In genomic region chr2:160740521-160741156, GRCm38 (mm10) we compare ENCODE assay signal across 9 mouse cellular contexts. TPM values are rescaled to one million over a fixed set of nuclear protein-coding genes. Genes with fewer than 3 reads are reported as not detected.
DNase-seq lines count a peak whose midpoint lies in the region; ATAC-seq and TF ChIP-seq lines count a peak whose summit lies in the region.
"Had no signal": no experiment of that assay in that cellular context is flagged by ENCODE, and none has a peak within 500 bp of the region (broad histone marks: within the 10 kb centered on the region; RNA-seq: fewer than 3 reads in every experiment).

No protein-coding gene starts in this region.

- H3K4me2 ChIP-seq in kidney, embryonic 16.5 days (replicated peaks; ENCODE audit: low read depth, low read length) = no peak overlapping the region
- no peak overlapping the region for H3K4me2 ChIP-seq in midbrain, embryonic 14.5 days (ENCODE audit: low read length)
- H3K4me2 ChIP-seq: liver, embryonic 15.5 days had no signal

- no peak for ATAC-seq in kidney, embryonic 16.5 days (ENCODE audit: low FRiP score, low TSS enrichment)
- peak; percentile 43; the same call in 1 of the 2 replicates for ATAC-seq in midbrain, embryonic 14.5 days (ENCODE audit: low FRiP score, low TSS enrichment)

- no peaks in the 10 kb centered on the region for H3K9me3 ChIP-seq in kidney, embryonic 16.5 days (ENCODE audit: low read length)
- no peaks in the 10 kb centered on the region for H3K9me3 ChIP-seq in midbrain, embryonic 14.5 days (ENCODE audit: control insufficient read depth, low read length)
- H3K9me3 ChIP-seq: liver, embryonic 15.5 days had no signal

- H3K4me3 ChIP-seq in kidney, embryonic 16.5 days (ENCODE audit: low read length) = no peak overlapping the region
- no peak overlapping the region for H3K4me3 ChIP-seq in kidney, adult 2 months (ENCODE audit: insufficient read depth, low read depth, low read length)
- no peak overlapping the region for H3K4me3 ChIP-seq in bone marrow, adult 2 months (replicated peaks; ENCODE audit: control insufficient read depth, low read depth, low read length)
- no peak overlapping the region for H3K4me3 ChIP-seq in midbrain, embryonic 14.5 days (replicated peaks; ENCODE audit: low read depth, low read length)
- H3K4me3 ChIP-seq: liver, embryonic 15.5 days had no signal

- no peak for TF ChIP-seq POLR2A in kidney, adult 2 months (IDR thresholded peaks at IDR 0.05; ENCODE audit: low read depth, low read length)
- no peak for TF ChIP-seq POLR2A in bone marrow, adult 2 months (IDR thresholded peaks at IDR 0.05; ENCODE audit: borderline replicate concordance, control insufficient read depth, low read depth, low read length)

- H3K9ac ChIP-seq in kidney, embryonic 16.5 days (replicated peaks; ENCODE audit: low read length) = no peak overlapping the region
- H3K9ac ChIP-seq in midbrain, embryonic 14.5 days (replicated peaks; ENCODE audit: low read length) = no peak overlapping the region
- H3K9ac ChIP-seq: liver, embryonic 15.5 days had no signal

- intact Hi-C loops in gastrocnemius, postnatal 14 days (cut with DNase I; ENCODE audit: low total_unique reads) = no loop called here

- no peak for DNase-seq in kidney, adult 2 months
- peak; percentile 25 to 27 for DNase-seq in cerebellum, postnatal 36 days
- peak; percentile 11 for DNase-seq in midbrain, embryonic 14.5 days
- DNase-seq in frontal cortex, postnatal 10 days (ENCODE audit: low spot score in 2 of 2) = no peak
- DNase-seq in right cerebral cortex, postnatal 4 days = no peak
- no peak for DNase-seq in gastrocnemius, postnatal 14 days

- WGBS in kidney, embryonic 16.5 days = 75% methylated on average over 11 of the region's 11 CpGs
- 42% methylated on average over 11 of the region's 11 CpGs for WGBS in kidney, adult 2 months
- 48% methylated on average over 11 of the region's 11 CpGs for WGBS in bone marrow, adult 2 months
- WGBS in midbrain, embryonic 14.5 days = 61% methylated on average over 11 of the region's 11 CpGs

- H3K36me3 ChIP-seq in kidney, embryonic 16.5 days (ENCODE audit: insufficient read depth, low read length) = peaks cover 14% of the 10 kb centered on the region
- no peaks in the 10 kb centered on the region for H3K36me3 ChIP-seq in kidney, adult 2 months (ENCODE audit: control insufficient read depth, insufficient read depth, low read length)
- peaks cover 38% of the 10 kb centered on the region for H3K36me3 ChIP-seq in midbrain, embryonic 14.5 days (ENCODE audit: control insufficient read depth, insufficient read depth, low read length)
- H3K36me3 ChIP-seq: liver, embryonic 15.5 days had no signal

- peak overlapping the region; percentile 63 for H3K27ac ChIP-seq in kidney, embryonic 16.5 days (ENCODE audit: low read length)
- no peak overlapping the region for H3K27ac ChIP-seq in kidney, adult 2 months (ENCODE audit: insufficient read depth, low read depth, low read length)
- H3K27ac ChIP-seq in bone marrow, adult 2 months (ENCODE audit: control insufficient read depth, insufficient read depth, low read depth, low read length, poor library complexity) = peak overlapping the region; percentile 31; the same call in 1 of the 2 replicates
- no peak overlapping the region; the same call in 1 of the 2 replicates for H3K27ac ChIP-seq in midbrain, embryonic 14.5 days (replicated peaks; ENCODE audit: low read depth, low read length)

- no peaks in the 10 kb centered on the region for H3K27me3 ChIP-seq in kidney, embryonic 16.5 days (ENCODE audit: insufficient read depth, low read length)
- no peaks in the 10 kb centered on the region for H3K27me3 ChIP-seq in kidney, adult 2 months (replicated peaks; ENCODE audit: control insufficient read depth, insufficient read depth, low read length)
- H3K27me3 ChIP-seq in midbrain, embryonic 14.5 days (ENCODE audit: control insufficient read depth, insufficient read depth, low read length) = no peaks in the 10 kb centered on the region
- H3K27me3 ChIP-seq: liver, embryonic 15.5 days had no signal

- H3K4me1 ChIP-seq in kidney, embryonic 16.5 days (ENCODE audit: insufficient read depth, low read length) = peaks cover 54% of the 10 kb centered on the region
- peaks cover 36% of the 10 kb centered on the region for H3K4me1 ChIP-seq in kidney, adult 2 months (ENCODE audit: control insufficient read depth, insufficient read depth, low read length)
- peaks cover 5% of the 10 kb centered on the region; the same call in 1 of the 2 replicates for H3K4me1 ChIP-seq in bone marrow, adult 2 months (ENCODE audit: control insufficient read depth, insufficient read depth, low read length)
- H3K4me1 ChIP-seq in midbrain, embryonic 14.5 days (ENCODE audit: control insufficient read depth, insufficient read depth, low read length) = 0 out of 2 replicates have a peak, but pooled peaks cover 13% of the 10 kb centered on the region

- TF ChIP-seq CTCF in kidney, adult 2 months (conservative IDR thresholded peaks at IDR 0.05; ENCODE audit: insufficient read depth, insufficient read length, low read depth, low read length) = no peak
- no peak for TF ChIP-seq CTCF in bone marrow, adult 2 months (IDR thresholded peaks at IDR 0.05; ENCODE audit: control insufficient read depth, insufficient read depth, low read length)

RNA-seq across cellular contexts. Expression of gene Plcg1, which starts 9.5 kb away (rescaled TPM):
- 49.9 and 50.6 TPM in 2 replicates for polyA plus RNA-seq in kidney, embryonic 16.5 days (2015; fragmentation: Nextera tagmentation; extraction: Ambion mirVana)
- polyA plus RNA-seq in kidney, adult 2 months (2012; rRNA removed) = 33.1 and 38.2 TPM in 2 replicates
- polyA plus RNA-seq in bone marrow, adult 2 months (2011; ENCODE audit: insufficient read depth, insufficient read length, low replicate concordance, missing spikeins) = 12.8 and 21.0 TPM in 2 replicates
- 51.7 and 68.8 TPM in 2 replicates for polyA plus RNA-seq in midbrain, embryonic 14.5 days (2014; fragmentation: Nextera tagmentation; extraction: Ambion mirVana)
- total RNA-seq in gastrocnemius, postnatal 14 days (2021) = 10 to 100 TPM; 28.5 to 36.3 TPM

Comparison
In these comparisons a context has a peak if more than half of its experiments do, and no peak if none do; other contexts are left out.
1. H3K27ac ChIP-seq: peak in kidney, embryonic 16.5 days (single experiment) and bone marrow, adult 2 months (single experiment); none in kidney, adult 2 months (single experiment) and midbrain, embryonic 14.5 days (single experiment).
2. DNase-seq: peak in cerebellum, postnatal 36 days (2 of 2) and midbrain, embryonic 14.5 days (single experiment); none in kidney, adult 2 months (single experiment), frontal cortex, postnatal 10 days (0 of 2), right cerebral cortex, postnatal 4 days (single experiment) and gastrocnemius, postnatal 14 days (single experiment).